12 mouse cellular contexts compared by ENCODE assay signal in genomic region chr2:65119667-65120066, GRCm38 (mm10).
DNase-seq lines count a peak whose midpoint lies in the region; ATAC-seq and TF ChIP-seq lines count a peak whose summit lies in the region.
"Had no signal": no experiment of that assay in that cellular context is flagged by ENCODE, and none has a peak within 500 bp of the region (broad histone marks: within the 10 kb centered on the region; RNA-seq: fewer than 3 reads in every experiment).

No protein-coding gene starts in this region.

- no peak overlapping the region for H3K4me3 ChIP-seq in layer of hippocampus, adult 2 months
- H3K4me3 ChIP-seq in limb, embryonic 14.5 days (replicated peaks; ENCODE audit: low read length), result no peak overlapping the region
- H3K4me3 ChIP-seq: erythroblast, embryonic 14.5 days; stomach, embryonic 15.5 days had no signal

- no peaks in the 10 kb centered on the region for H3K27me3 ChIP-seq in limb, embryonic 14.5 days (ENCODE audit: control insufficient read depth, insufficient read depth, low read length)
- H3K27me3 ChIP-seq: stomach, embryonic 15.5 days had no signal

- H3K9me3 ChIP-seq in limb, embryonic 14.5 days (ENCODE audit: control insufficient read depth, low read length), result no peaks in the 10 kb centered on the region
- H3K9me3 ChIP-seq: stomach, embryonic 15.5 days had no signal

- TF ChIP-seq POLR2A in limb, embryonic 14.5 days (IDR thresholded peaks at IDR 0.05; ENCODE audit: borderline replicate concordance, extremely low read depth, insufficient read depth, insufficient read length), result no peak

- H3K36me3 ChIP-seq in limb, embryonic 14.5 days (ENCODE audit: control insufficient read depth, insufficient read depth, low read length), result no peaks in the 10 kb centered on the region
- H3K36me3 ChIP-seq: stomach, embryonic 15.5 days had no signal

- peak; percentile 84; the same call in 1 of the 2 replicates for ATAC-seq in limb, embryonic 14.5 days (ENCODE audit: low FRiP score, low read depth)

- 0 out of 2 replicates have a peak, but pooled peaks cover 5% of the 10 kb centered on the region for H3K4me1 ChIP-seq in limb, embryonic 14.5 days (ENCODE audit: control insufficient read depth, insufficient read depth, low read length)
- H3K4me1 ChIP-seq: stomach, embryonic 15.5 days had no signal

- H3K4me2 ChIP-seq in limb, embryonic 14.5 days (replicated peaks; ENCODE audit: low read depth, low read length, severe bottlenecking), result no peak overlapping the region
- H3K4me2 ChIP-seq: midbrain, embryonic 11.5 days; stomach, embryonic 15.5 days had no signal

- no peak overlapping the region for H3K9ac ChIP-seq in limb, embryonic 14.5 days (ENCODE audit: low read depth, low read length, severe bottlenecking)
- H3K9ac ChIP-seq: stomach, embryonic 15.5 days had no signal

- WGBS in limb, embryonic 14.5 days, result 47% methylated on average over 8 of the region's 8 CpGs

- no peak for TF ChIP-seq CTCF in layer of hippocampus, adult 2 months (conservative IDR thresholded peaks at IDR 0.05)

- peak overlapping the region; percentile 32; the same call in 1 of the 2 replicates for H3K27ac ChIP-seq in layer of hippocampus, adult 2 months
- no peak overlapping the region for H3K27ac ChIP-seq in limb, embryonic 14.5 days (replicated peaks; ENCODE audit: low read depth, low read length)
- H3K27ac ChIP-seq: stomach, embryonic 15.5 days had no signal

- DNase-seq in layer of hippocampus, adult 2 months (ENCODE audit: low spot score in 2 of 2), result no peak
- DNase-seq in layer of hippocampus, adult 9-11 months, result no peak
- DNase-seq in brain, adult 2 months (ENCODE audit: low read depth, low spot score), result peak; percentile 25
- peak; percentile 8 for DNase-seq in embryo, embryonic 11.5 days (ENCODE audit: low read depth, low spot score)
- DNase-seq in limb, embryonic 14.5 days (ENCODE audit: low spot score), result peak; percentile 62
- DNase-seq in right cerebral cortex, postnatal 14 days, result no peak
- DNase-seq in Muller cell, postnatal 12 days (ENCODE audit: inconsistent ontology term), result no peak
- DNase-seq: cerebellum, postnatal 10 days; thymus, postnatal 36 days had no signal

Comparison
In these comparisons a context has a peak if more than half of its experiments do, and no peak if none do; other contexts are left out.
1. DNase-seq: peak in brain, adult 2 months (single experiment), embryo, embryonic 11.5 days (single experiment) and limb, embryonic 14.5 days (single experiment); none in layer of hippocampus, adult 2 months (0 of 2), layer of hippocampus, adult 9-11 months (single experiment), right cerebral cortex, postnatal 14 days (single experiment) and Muller cell, postnatal 12 days (single experiment).